Mouse (Mus musculus): Measurements from ENCODE around the gene Cx3cr1.
"Not testable (repeated sequence)": the region's sequence is repeated elsewhere in the genome, so short reads cannot be mapped to it uniquely, and the experiment has no call there.

Cx3cr1 gene

DNA sequence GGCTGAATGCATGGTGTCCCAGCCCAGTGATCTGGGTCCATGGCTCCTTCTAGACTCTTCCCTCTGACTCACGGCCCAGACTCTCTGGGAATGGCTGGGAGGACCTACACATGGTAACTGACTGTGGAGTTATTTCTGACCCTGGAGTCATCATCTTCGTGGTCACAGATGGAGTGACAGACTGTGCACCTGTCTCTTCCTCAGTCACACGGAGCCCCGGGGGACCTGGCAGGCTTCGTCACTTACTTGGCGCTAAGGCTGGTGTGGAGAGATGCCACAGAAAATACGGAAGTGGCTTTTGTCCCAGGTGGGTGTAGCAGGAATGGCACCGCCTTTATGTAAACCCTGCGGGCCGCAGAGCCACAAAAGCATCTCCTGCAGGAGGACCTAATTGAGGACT, 45.5 kb downstream of the Cx3cr1 start:
- DNase-seq: no peak

DNA sequence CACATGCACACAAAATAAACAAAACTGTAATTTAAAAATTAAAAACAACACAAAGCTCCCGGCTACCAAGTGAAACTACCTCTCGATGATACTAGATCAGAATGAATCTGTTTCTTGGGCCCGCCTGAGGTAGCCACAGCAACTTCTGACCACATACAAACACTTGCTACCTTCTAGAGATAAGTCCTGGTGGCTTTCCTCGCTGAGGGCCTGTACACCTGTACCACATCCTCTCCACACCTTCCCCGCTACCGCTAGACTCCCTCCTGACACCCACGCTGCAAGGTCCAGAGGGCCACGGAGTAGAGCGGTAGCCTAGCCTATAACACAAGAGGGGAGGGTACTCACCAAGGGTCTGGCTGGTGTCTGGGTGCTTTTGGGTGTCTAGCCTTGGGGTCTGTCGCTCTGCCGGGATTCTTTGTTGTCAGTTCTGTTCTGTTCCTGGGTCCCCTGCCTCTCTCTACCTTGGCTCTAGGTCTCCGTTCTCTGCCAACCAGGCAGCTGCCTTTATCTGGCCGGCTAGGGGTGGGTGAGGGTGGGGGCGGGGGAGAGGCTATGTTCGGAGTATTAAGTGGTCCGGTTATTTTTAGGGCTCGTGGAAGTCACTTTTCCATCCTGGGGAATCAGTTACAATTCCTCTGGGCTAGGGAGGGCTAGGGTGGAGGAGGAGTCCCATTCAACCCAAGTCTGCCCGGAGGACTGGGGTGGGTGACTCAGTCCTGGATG, 46.4 kb downstream of the Cx3cr1 start, which contains the start of gene Xirp1:
Gene Xirp1, minus strand, starts transcription at position 513 of the 726 bp plus-strand sequence.
- DNase-seq: no peak

- no peak for DNase-seq
Observed at GRCm38 (mm10) chr9:120021164-120021563, 48.5 kb downstream of the Cx3cr1 start.

- DNase-seq: peak; percentile 82
Observed at GRCm38 (mm10) chr9:120020285-120020890, 49.3 kb downstream of the Cx3cr1 start.

DNA sequence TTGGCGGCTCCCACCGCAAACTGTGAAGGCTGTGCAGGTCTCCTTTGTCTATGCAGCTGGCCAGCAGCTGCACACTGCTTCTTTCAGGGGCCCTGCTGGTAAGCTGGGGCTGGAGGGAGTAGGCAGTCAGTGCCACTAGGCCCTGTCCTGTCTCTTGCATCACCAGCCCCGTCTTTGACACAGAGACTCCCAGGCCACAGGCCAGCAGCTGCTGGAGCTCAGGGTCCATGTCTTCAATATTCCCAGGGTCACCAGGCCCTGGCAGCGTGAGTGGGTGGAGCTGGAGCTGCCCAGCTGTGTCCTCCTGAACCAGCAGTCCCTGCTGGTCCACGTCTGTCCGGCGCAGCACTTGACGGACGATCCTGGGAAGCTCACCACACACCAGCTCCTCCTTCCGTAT, 52.7 kb downstream of the Cx3cr1 start:
- DNase-seq: no peak

- DNase-seq: no peak
Observed at GRCm38 (mm10) chr9:120014828-120015227, 54.9 kb downstream of the Cx3cr1 start.

- no peak for DNase-seq
Observed at GRCm38 (mm10) chr9:120013251-120013820, 56.3 kb downstream of the Cx3cr1 start.

GRCm38 (mm10) chr9:120012781-120013180, 56.9 kb downstream of the Cx3cr1 start:
- DNase-seq: no peak

DNA sequence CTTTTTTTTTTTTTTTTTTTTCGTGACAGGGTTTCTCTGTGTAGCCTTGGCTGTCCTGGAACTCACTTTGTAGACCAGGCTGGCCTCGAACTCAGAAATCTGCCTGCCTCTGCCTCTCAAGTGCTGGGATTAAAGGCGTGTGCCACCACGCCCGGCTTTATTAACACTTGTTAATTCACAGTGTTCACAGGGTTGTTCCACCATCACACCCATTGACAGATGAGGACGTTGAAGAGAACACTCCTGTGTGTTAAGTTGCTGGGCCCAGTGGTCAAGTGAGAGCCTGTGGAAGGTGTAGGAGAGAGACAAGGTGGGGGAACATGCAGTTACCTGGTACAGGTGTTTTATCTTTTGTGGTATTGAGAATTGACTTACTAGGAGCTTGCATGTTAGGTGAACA, 57.5 kb downstream of the Cx3cr1 start:
- DNase-seq: not testable (repeated sequence)

GRCm38 (mm10) chr9:120011533-120011932, 58.1 kb downstream of the Cx3cr1 start:
- peak; percentile 90 for DNase-seq

DNA sequence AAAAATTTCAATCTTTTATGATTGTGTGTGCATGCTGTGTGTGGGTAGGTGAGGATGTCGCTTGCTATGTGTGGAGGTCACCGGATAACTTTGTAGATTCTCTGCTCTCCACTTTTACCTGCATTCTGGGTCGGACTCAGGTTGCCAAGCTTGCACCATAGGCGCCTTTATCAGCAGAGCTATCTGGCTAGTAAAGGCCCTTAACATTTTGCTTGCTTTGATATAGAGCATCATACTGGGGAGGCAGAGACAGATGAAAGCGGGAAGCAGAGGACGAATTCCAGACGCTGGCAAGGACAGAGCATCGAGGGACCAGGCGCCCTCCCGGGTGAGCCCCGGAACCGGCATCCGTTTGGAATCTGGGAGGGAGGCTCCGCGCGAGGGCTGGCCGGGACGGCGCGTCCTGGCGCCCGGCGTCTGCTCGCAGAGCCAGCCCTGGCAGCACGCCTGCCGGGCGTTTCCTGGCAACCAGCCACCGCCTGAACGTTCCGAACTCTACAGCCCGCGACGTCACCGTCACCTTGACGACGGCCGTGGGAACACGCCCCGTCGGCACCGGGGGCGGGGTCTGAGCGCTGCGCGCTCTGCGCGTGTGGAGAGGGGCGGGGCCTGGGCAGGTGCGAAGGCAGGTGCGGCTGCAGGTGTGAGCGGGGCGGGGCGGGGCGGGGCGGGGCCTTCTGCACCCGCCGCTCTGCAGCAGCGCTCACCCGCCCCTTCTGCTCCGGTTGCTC, 58.7 kb downstream of the Cx3cr1 start:
- DNase-seq: peak; percentile 96

DNA sequence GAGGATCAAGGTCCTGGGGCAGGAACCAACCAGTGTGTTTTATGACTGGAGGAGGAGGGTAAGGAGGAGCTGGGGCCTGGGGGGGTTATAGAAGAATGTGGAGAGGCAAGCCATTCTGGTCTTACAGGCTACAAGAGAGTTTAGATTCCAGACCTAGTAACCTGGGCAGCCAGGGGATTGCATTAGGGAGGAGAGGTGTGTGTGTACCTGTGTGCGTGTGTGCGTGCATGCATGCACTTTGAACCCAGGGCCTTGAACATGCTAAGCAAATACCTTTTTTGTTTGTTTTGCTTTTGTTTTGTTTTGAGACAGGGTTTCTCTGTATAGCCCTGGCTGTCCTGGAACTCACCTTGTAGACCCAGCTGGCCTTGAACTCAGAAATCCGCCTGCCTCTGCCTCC, 59.8 kb downstream of the Cx3cr1 start:
- no peak for DNase-seq

DNA sequence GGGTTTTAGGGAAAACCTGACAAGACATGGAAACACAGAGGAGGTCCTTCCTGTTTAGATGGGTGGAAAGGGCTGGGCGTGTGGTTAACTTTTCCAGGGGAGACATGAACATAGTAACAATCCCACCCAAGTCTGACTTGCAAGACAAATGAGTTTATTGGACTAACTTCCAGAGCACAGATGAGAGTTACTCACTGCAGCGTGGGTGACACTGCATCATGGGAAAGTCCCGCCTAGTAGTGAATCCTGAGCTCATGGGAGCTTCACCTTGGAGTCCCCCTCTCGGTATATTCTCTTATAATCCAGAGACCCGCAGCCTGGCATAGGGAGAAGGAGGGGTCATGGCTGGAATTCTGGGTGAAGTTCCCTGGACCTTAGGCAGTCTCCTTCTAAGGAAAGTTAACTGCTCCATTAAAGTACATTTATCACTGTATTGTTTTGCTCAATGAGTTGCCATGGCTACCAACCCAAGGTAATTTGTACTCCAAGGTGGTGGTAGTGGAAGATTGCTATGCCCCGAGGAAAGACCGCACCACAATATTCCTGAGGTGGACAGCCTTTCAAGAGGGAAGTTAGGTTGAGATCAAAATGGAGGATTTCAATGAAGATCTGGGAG, 60.3 kb downstream of the Cx3cr1 start:
- DNase-seq: no peak

DNA sequence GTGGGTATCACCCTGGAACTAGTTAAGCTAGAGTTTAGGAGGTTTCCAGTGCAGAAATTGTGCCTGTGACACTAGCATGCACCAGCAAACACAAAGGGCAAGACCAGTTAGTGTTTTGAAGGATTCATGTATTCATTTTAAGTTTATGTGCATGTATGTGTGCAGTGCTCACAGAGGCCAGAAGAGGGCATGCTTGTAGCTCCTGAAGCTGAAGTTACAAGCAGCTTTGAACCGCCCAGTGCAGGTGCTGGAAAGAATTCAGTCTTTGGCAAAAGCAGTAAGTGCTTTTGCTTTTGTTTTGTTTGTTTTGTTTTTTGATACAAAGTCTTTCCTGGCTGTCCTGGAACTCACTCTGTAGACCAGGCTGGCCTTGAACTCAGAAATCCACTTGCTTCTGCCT, 61.8 kb downstream of the Cx3cr1 start:
- DNase-seq: no peak

GRCm38 (mm10) chr9:120005936-120006335, 63.7 kb downstream of the Cx3cr1 start:
- DNase-seq: no peak

DNA sequence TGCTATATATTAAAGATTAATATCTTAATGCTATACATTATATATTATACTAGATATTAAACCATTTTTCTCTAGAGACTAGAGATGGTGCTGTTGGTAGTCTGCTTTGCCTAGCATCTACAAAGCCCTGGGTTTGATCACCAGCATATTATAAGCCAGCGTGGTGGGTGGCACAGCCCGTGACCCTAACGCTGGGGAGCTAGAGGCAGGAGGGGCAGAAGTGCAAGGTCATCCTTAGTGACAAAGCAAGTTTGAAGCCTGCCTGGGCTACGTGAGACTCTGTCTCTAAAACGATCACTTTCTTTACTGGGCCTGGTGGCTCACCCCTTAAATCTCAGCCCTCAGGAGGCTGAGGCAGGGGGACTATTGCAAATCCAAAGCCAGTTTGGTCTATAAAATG, 66.8 kb downstream of the Cx3cr1 start:
- DNase-seq: no peak

- peak; percentile 83 for DNase-seq
Observed at GRCm38 (mm10) chr9:120001945-120002725, 67.5 kb downstream of the Cx3cr1 start.

- no peak for DNase-seq
Observed at GRCm38 (mm10) chr9:120000761-120001160, 68.9 kb downstream of the Cx3cr1 start.

DNA sequence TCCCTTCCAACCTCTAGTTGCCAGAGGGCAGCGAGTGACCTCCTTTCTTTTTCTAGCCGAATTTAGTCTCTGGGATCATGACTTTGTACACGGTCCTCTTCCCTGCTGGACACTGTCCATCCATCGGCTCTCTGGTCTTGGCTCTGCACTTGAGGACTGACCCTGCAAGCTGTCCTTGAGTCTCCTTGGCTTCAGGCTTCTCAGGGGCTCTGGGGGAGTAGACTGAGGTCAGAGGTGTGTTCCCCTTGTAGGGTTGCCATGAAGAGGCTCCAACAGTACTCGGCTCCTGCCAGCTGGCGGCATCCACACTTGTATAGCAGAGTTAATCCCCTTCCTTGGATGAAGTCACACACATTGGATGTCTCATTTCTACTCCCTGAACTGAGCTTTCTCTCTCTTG, 70.0 kb downstream of the Cx3cr1 start:
- DNase-seq: no peak

DNA sequence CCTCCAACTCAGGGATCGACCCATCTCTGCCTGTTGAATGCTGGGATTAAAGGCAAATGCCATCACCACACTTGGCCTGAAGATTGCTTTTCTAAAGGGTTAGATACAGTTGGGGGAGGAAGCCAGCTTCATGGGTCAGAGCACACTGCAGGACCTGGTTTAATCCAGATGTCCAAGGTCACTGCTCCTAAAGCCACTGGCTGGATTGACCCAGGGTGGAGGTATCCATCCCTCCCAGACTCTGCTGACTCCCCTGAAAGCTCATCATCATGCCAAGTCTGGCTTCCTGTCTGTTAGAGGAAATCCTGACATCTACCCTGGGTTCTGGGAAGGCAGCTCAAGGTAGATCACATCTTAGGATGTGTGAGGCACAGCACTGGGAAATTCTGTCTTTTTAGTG, 70.9 kb downstream of the Cx3cr1 start:
- no peak for DNase-seq

- no peak for DNase-seq
Observed at GRCm38 (mm10) chr9:119996080-119996479, 73.6 kb downstream of the Cx3cr1 start.

DNA sequence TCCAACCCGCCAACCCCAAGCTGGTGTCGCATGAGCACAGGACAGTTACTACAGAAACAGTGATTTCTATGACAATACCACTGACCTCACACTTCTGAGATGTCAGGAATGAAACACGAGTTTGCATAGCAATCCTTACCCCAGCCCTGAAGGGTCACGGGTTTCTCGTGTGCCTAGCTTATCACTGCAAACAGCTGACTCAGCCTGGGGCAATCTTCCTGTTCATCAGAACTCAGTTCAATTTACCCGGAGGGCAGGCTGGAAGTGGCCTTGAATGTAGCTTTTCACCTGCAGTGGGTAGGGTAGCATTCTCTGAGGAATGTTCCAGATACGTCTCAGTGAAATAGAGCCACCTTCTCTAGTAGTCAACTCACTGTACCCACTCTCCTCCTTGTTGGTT, 75.5 kb downstream of the Cx3cr1 start:
- DNase-seq: no peak

Data from retina, postnatal 1 day (tissue).